Mouse (Mus musculus) neural tube, embryonic 11.5 days (tissue): Measurements from ENCODE around the gene Apoc1. TPM values are rescaled to one million over a fixed set of nuclear protein-coding genes. Genes with fewer than 3 reads are reported as not detected.
A peak's percentile ranks its signal among the peaks of the same experiment; 100 is the strongest.

Experiments
- ATAC-seq: fragments of 200-750 bp; cut with Nextera tagmentation; 2 replicates; pipeline ENCODE4 v1.8.0; 2017; ENCODE audit warnings: moderate number of reproducible peaks, mild to moderate bottlenecking, moderate TSS enrichment, moderate library complexity; ENCODE audit not compliant: insufficient read depth, low FRiP score, low TSS enrichment
- DNase-seq: peaks from one replicate; pipeline ENCODE4 v3.0.0-alpha.2; 2015; ENCODE audit warnings: low spot score
- H3K27ac ChIP-seq: fragments of 300-500 bp; sonication (generic); 2 replicates; pipeline ENCODE4 v1.5.1; 2014; ENCODE audit warnings: low read depth, mild to moderate bottlenecking, low read length
- H3K27me3 ChIP-seq: fragments of 300-500 bp; sonication (generic); 2 replicates; pipeline ENCODE4 v1.6.1; 2014; ENCODE audit warnings: mild to moderate bottlenecking, low read length, mixed read lengths; ENCODE audit not compliant: control insufficient read depth, insufficient read depth
- H3K36me3 ChIP-seq: fragments of 300-500 bp; sonication (generic); 2 replicates; pipeline ENCODE4 v1.6.1; 2014; ENCODE audit warnings: mild to moderate bottlenecking, low read length, moderate library complexity, mixed read lengths; ENCODE audit not compliant: control insufficient read depth, insufficient read depth
- H3K4me1 ChIP-seq: fragments of 300-500 bp; sonication (generic); 2 replicates; pipeline ENCODE4 v1.6.1; 2014; ENCODE audit warnings: low read length, mixed read lengths; ENCODE audit not compliant: control insufficient read depth, insufficient read depth
- H3K4me2 ChIP-seq: fragments of 300-500 bp; sonication (generic); 2 replicates; pipeline ENCODE4 v1.6.1; 2014; ENCODE audit warnings: low read depth, mild to moderate bottlenecking, moderate library complexity
- H3K4me3 ChIP-seq: fragments of 300-500 bp; sonication (generic); 2 replicates; pipeline ENCODE4 v1.5.1; 2014; ENCODE audit warnings: low read depth, low read length
- H3K9ac ChIP-seq: fragments of 300-500 bp; sonication (generic); 2 replicates; pipeline ENCODE4 v1.6.1; 2014; ENCODE audit warnings: mild to moderate bottlenecking, low read length
- H3K9me3 ChIP-seq: fragments of 300-500 bp; sonication (generic); 2 replicates; pipeline ENCODE4 v1.6.1; 2016; ENCODE audit warnings: low read length; ENCODE audit not compliant: control insufficient read depth
- WGBS: fragments of 180-500 bp; shearing (Covaris S2); extraction: QIAGEN DNeasy Blood & Tissue Kit; methylation state at CpG from one replicate; pipeline ENCODE4 v1.1.7; 2014; 5-methylcytosine and 5-hydroxymethylcytosine counted together
- polyA plus RNA-seq: library from polyadenylated mRNA; unstranded; fragments of >200 nt; fragmentation: Nextera tagmentation; extraction: Ambion mirVana; gene quantifications from 2 replicates; pipeline ENCODE4 v1.2.1, GENCODE M21; 2014

The Apoc1 gene
- polyA plus RNA-seq, result 3.4 and 6.9 TPM in 2 replicates

- Histone ChIP-seq H3K9ac (no peak within 1 kb of the TSS), H3K27me3 (no peaks in the 10 kb centered on the region), H3K4me1 (no peaks in the 10 kb centered on the region), H3K36me3 (0 out of 2 replicates have a peak, but pooled peaks cover 4% of the 10 kb centered on the region), H3K9me3 (no peaks in the 10 kb centered on the region), H3K27ac (no peak within 1 kb of the TSS), H3K4me3 (no peak within 1 kb of the TSS), H3K4me2 (no peak within 1 kb of the TSS)
- no peak for DNase-seq
- ATAC-seq, result no peak
- 42% methylated on average over 28 of the region's 28 CpGs for WGBS
Measured at GRCm38 (mm10) chr7:19691873-19692865, at the start of gene Apoc1. Gene Apoc1 (minus strand): TSS chr7:19692660.

GRCm38 (mm10) chr7:19741329-19742031 is 49.0 kb upstream of the Apoc1 start:
- H3K27ac ChIP-seq, result 0 out of 2 replicates have a peak overlapping the region, but pooled peaks have one; percentile 27
- peaks cover 13% of the 10 kb centered on the region; the same call in 1 of the 2 replicates for H3K4me1 ChIP-seq
- no peaks in the 10 kb centered on the region for H3K9me3 ChIP-seq
- ATAC-seq (no peak), DNase-seq (no peak)
- no peak overlapping the region for H3K4me3 ChIP-seq
- H3K4me2 ChIP-seq, result no peak overlapping the region
- no peaks in the 10 kb centered on the region for H3K27me3 ChIP-seq
- 2% methylated on average over 8 of the region's 8 CpGs for WGBS
- H3K36me3 ChIP-seq, result peaks cover 7% of the 10 kb centered on the region; the same call in 1 of the 2 replicates
- H3K9ac ChIP-seq, result no peak overlapping the region

GRCm38 (mm10) chr7:19740269-19740668 is 47.8 kb upstream of the Apoc1 start:
- Histone ChIP-seq H3K4me1 (peaks cover 13% of the 10 kb centered on the region; the same call in 1 of the 2 replicates), H3K4me3 (no peak overlapping the region), H3K9ac (no peak overlapping the region), H3K27me3 (no peaks in the 10 kb centered on the region), H3K4me2 (no peak overlapping the region), H3K27ac (no peak overlapping the region), H3K9me3 (no peaks in the 10 kb centered on the region), H3K36me3 (peaks cover 10% of the 10 kb centered on the region)
- WGBS, result 89% methylated on average over 11 of the region's 11 CpGs
- DNase-seq (no peak), ATAC-seq (no peak)

- Histone ChIP-seq H3K27ac (no peak overlapping the region), H3K9me3 (no peaks in the 10 kb centered on the region), H3K36me3 (peaks cover 12% of the 10 kb centered on the region), H3K4me2 (no peak overlapping the region), H3K4me3 (no peak overlapping the region), H3K4me1 (peaks cover 8% of the 10 kb centered on the region; the same call in 1 of the 2 replicates), H3K27me3 (no peaks in the 10 kb centered on the region), H3K9ac (no peak overlapping the region)
- DNase-seq (no peak), ATAC-seq (no peak)
- 93% methylated on average over 3 of the region's 3 CpGs for WGBS
Measured at GRCm38 (mm10) chr7:19738771-19739170, 46.3 kb upstream of the Apoc1 start.

GRCm38 (mm10) chr7:19736389-19737057 is 44.1 kb upstream of the Apoc1 start:
- Histone ChIP-seq H3K36me3 (peaks cover 15% of the 10 kb centered on the region), H3K9ac (no peak overlapping the region)

GRCm38 (mm10) chr7:19734178-19734666 is 41.8 kb upstream of the Apoc1 start:
- no peaks in the 10 kb centered on the region for H3K4me1 ChIP-seq
- no peak overlapping the region for H3K4me3 ChIP-seq
- H3K27ac ChIP-seq, result no peak overlapping the region
- H3K9ac ChIP-seq, result no peak overlapping the region
- H3K36me3 ChIP-seq, result peaks cover 24% of the 10 kb centered on the region
- WGBS, result 90% methylated on average over 10 of the region's 10 CpGs
- DNase-seq (no peak), ATAC-seq (no peak)
- no peaks in the 10 kb centered on the region for H3K27me3 ChIP-seq
- no peaks in the 10 kb centered on the region for H3K9me3 ChIP-seq
- no peak overlapping the region for H3K4me2 ChIP-seq

More at GRCm38 (mm10) chr7:19736389-19737057, 44.1 kb upstream of the Apoc1 start:
- H3K4me1 ChIP-seq, result peaks cover 3% of the 10 kb centered on the region; the same call in 1 of the 2 replicates
- H3K27me3 ChIP-seq, result no peaks in the 10 kb centered on the region
- H3K4me2 ChIP-seq, result no peak overlapping the region
- no peak for ATAC-seq
- whole genome bisulfite sequencing, result 88% methylated on average over 16 of the region's 16 CpGs
- no peak overlapping the region for H3K27ac ChIP-seq
- no peaks in the 10 kb centered on the region for H3K9me3 ChIP-seq
- H3K4me3 ChIP-seq, result no peak overlapping the region
- no peak for DNase-seq

- Histone ChIP-seq H3K9ac (no peak overlapping the region), H3K4me1 (no peaks in the 10 kb centered on the region), H3K4me2 (no peak overlapping the region), H3K27me3 (no peaks in the 10 kb centered on the region), H3K4me3 (no peak overlapping the region), H3K9me3 (no peaks in the 10 kb centered on the region), H3K27ac (no peak overlapping the region), H3K36me3 (peaks cover 31% of the 10 kb centered on the region)
- no peak for ATAC-seq
- 92% methylated on average over 4 of the region's 4 CpGs for WGBS
- DNase-seq, result no peak
Measured at GRCm38 (mm10) chr7:19726541-19726940, 34.1 kb upstream of the Apoc1 start.

GRCm38 (mm10) chr7:19724167-19724566 is 31.7 kb upstream of the Apoc1 start:
- 95% methylated on average over 12 of the region's 12 CpGs for WGBS
- no peak for ATAC-seq
- no peaks in the 10 kb centered on the region for H3K27me3 ChIP-seq

More at GRCm38 (mm10) chr7:19724167-19724566, 31.7 kb upstream of the Apoc1 start:
- no peak for DNase-seq
- Histone ChIP-seq H3K4me2 (no peak overlapping the region), H3K4me3 (no peak overlapping the region), H3K9me3 (no peaks in the 10 kb centered on the region), H3K27ac (no peak overlapping the region), H3K4me1 (no peaks in the 10 kb centered on the region), H3K36me3 (peaks cover 20% of the 10 kb centered on the region), H3K9ac (no peak overlapping the region)
